Comparison of ENCODE assay signal across 24 mouse cellular contexts in genomic region chr8:47181032-47181698, GRCm38 (mm10).
"Had no signal": no experiment of that assay in that cellular context is flagged by ENCODE, and none has a peak within 500 bp of the region (broad histone marks: within the 10 kb centered on the region; RNA-seq: fewer than 3 reads in every experiment).

No protein-coding gene starts in this region.

- ATAC-seq: intestine, postnatal 0 days; liver, postnatal 0 days; midbrain, embryonic 13.5 days; midbrain, embryonic 16.5 days had no signal

- H3K9me3 ChIP-seq: kidney, embryonic 15.5 days; limb, embryonic 12.5 days; limb, embryonic 15.5 days; midbrain, embryonic 10.5 days; neural tube, embryonic 15.5 days had no signal

- H3K4me2 ChIP-seq: kidney, embryonic 15.5 days; limb, embryonic 12.5 days; limb, embryonic 15.5 days; liver, embryonic 11.5 days; midbrain, embryonic 13.5 days; neural tube, embryonic 15.5 days had no signal

- H3K9ac ChIP-seq: kidney, embryonic 15.5 days; limb, embryonic 12.5 days; limb, embryonic 15.5 days; liver, embryonic 14.5 days; liver, postnatal 0 days; midbrain, embryonic 13.5 days; neural tube, embryonic 15.5 days had no signal

- H3K27ac ChIP-seq: kidney, embryonic 15.5 days; limb, embryonic 12.5 days; limb, embryonic 15.5 days; liver, embryonic 14.5 days; midbrain, embryonic 10.5 days; midbrain, embryonic 13.5 days; neural tube, embryonic 15.5 days; stomach, postnatal 0 days had no signal

- H3K4me3 ChIP-seq: kidney, embryonic 15.5 days; limb, embryonic 12.5 days; limb, embryonic 15.5 days; megakaryocyte, embryonic 14.5 days; midbrain, embryonic 10.5 days; midbrain, embryonic 13.5 days; myocyte; neural tube, embryonic 15.5 days had no signal

- H3K27me3 ChIP-seq: kidney, embryonic 15.5 days; limb, embryonic 12.5 days; limb, embryonic 15.5 days; megakaryocyte, embryonic 14.5 days; midbrain, embryonic 13.5 days; neural tube, embryonic 15.5 days had no signal

- DNase-seq: kidney, adult 8-10 months; kidney, postnatal 14 days; kidney, postnatal 4 days; left cerebral cortex, postnatal 4 days; liver, postnatal 0 days; right cerebral cortex, adult 18-20 months; right cerebral cortex, postnatal 14 days; right cerebral cortex, postnatal 4 days; thymus, adult 2 months; thymus, postnatal 14 days; thymus, postnatal 4 days had no signal

- H3K4me1 ChIP-seq: limb, embryonic 12.5 days; limb, embryonic 15.5 days; megakaryocyte, embryonic 14.5 days had no signal
